Mouse (Mus musculus): Measurements from ENCODE around the gene Rps27rt. TPM values are rescaled to one million over a fixed set of nuclear protein-coding genes. Genes with fewer than 3 reads are reported as not detected.
A peak's percentile ranks its signal among the peaks of the same experiment; 100 is the strongest.
"Not testable (repeated sequence)": the region's sequence is repeated elsewhere in the genome, so short reads cannot be mapped to it uniquely, and the experiment has no call there.

Rps27rt gene
- polyA plus RNA-seq (2014; fragmentation: Nextera tagmentation; extraction: Ambion mirVana), result 252 and 297 TPM in 2 replicates

GRCm38 (mm10) chr9:114982689-114983360 is at the start of gene Rps27rt:
Gene Rps27rt, minus strand, starts transcription at chr9:114982739.
- Histone ChIP-seq H3K9me3 (replicated peaks; ENCODE audit: control insufficient read depth, low read length) (no peaks in the 10 kb centered on the region), H3K9ac (ENCODE audit: low read depth, low read length) (no peak within 1 kb of the TSS), H3K27me3 (ENCODE audit: control insufficient read depth, insufficient read depth, low read length) (peaks cover 7% of the 10 kb centered on the region; the same call in 1 of the 2 replicates), H3K4me3 (ENCODE audit: low read depth, low read length) (no peak within 1 kb of the TSS), H3K27ac (ENCODE audit: low read depth, low read length) (no peak within 1 kb of the TSS), H3K36me3 (ENCODE audit: control insufficient read depth, insufficient read depth, low read length) (no peaks in the 10 kb centered on the region), H3K4me2 (no peak within 1 kb of the TSS), H3K4me1 (ENCODE audit: control insufficient read depth, insufficient read depth, low read length) (peaks cover 5% of the 10 kb centered on the region; the same call in 1 of the 2 replicates)
- no peak for ATAC-seq (replicated peaks; ENCODE audit: insufficient number of reproducible peaks, low FRiP score, low TSS enrichment)
- WGBS (ENCODE audit: insufficient replicate concordance), result 88% methylated on average over 16 of the region's 16 CpGs

- H3K4me3 ChIP-seq (ENCODE audit: low read depth, low read length); H3K27ac ChIP-seq (ENCODE audit: low read depth, low read length); H3K9ac ChIP-seq (ENCODE audit: low read depth, low read length); H3K27me3 ChIP-seq (ENCODE audit: control insufficient read depth, insufficient read depth, low read length); ATAC-seq (replicated peaks; ENCODE audit: insufficient number of reproducible peaks, low FRiP score, low TSS enrichment); H3K36me3 ChIP-seq (ENCODE audit: control insufficient read depth, insufficient read depth, low read length); H3K4me2 ChIP-seq; H3K9me3 ChIP-seq (replicated peaks; ENCODE audit: control insufficient read depth, low read length); H3K4me1 ChIP-seq (ENCODE audit: control insufficient read depth, insufficient read depth, low read length): not testable (repeated sequence)
- WGBS (ENCODE audit: insufficient replicate concordance), result 83% methylated on average over 1 of the region's 1 CpGs
Observed at GRCm38 (mm10) chr9:115031046-115031445, 48.5 kb upstream of the Rps27rt start.

- Histone ChIP-seq H3K9ac (ENCODE audit: low read depth, low read length) (no peak overlapping the region), H3K4me3 (ENCODE audit: low read depth, low read length) (no peak overlapping the region), H3K9me3 (replicated peaks; ENCODE audit: control insufficient read depth, low read length) (no peaks in the 10 kb centered on the region), H3K4me2 (no peak overlapping the region), H3K36me3 (ENCODE audit: control insufficient read depth, insufficient read depth, low read length) (no peaks in the 10 kb centered on the region), H3K27ac (ENCODE audit: low read depth, low read length) (no peak overlapping the region), H3K4me1 (ENCODE audit: control insufficient read depth, insufficient read depth, low read length) (0 out of 2 replicates have a peak, but pooled peaks cover 5% of the 10 kb centered on the region), H3K27me3 (ENCODE audit: control insufficient read depth, insufficient read depth, low read length) (no peaks in the 10 kb centered on the region)
- ATAC-seq (replicated peaks; ENCODE audit: insufficient number of reproducible peaks, low FRiP score, low TSS enrichment), result no peak
- 78% methylated on average over 4 of the region's 4 CpGs for WGBS (ENCODE audit: insufficient replicate concordance)
Observed at GRCm38 (mm10) chr9:115030581-115030980, 48.0 kb upstream of the Rps27rt start.

GRCm38 (mm10) chr9:115029307-115029706 is 46.8 kb upstream of the Rps27rt start:
- Histone ChIP-seq H3K27me3 (ENCODE audit: control insufficient read depth, insufficient read depth, low read length) (no peaks in the 10 kb centered on the region), H3K4me3 (ENCODE audit: low read depth, low read length) (no peak overlapping the region), H3K4me2 (no peak overlapping the region), H3K9ac (ENCODE audit: low read depth, low read length) (no peak overlapping the region), H3K9me3 (replicated peaks; ENCODE audit: control insufficient read depth, low read length) (no peaks in the 10 kb centered on the region), H3K27ac (ENCODE audit: low read depth, low read length) (no peak overlapping the region), H3K36me3 (ENCODE audit: control insufficient read depth, insufficient read depth, low read length) (no peaks in the 10 kb centered on the region), H3K4me1 (ENCODE audit: control insufficient read depth, insufficient read depth, low read length) (peaks cover 5% of the 10 kb centered on the region; the same call in 1 of the 2 replicates)
- ATAC-seq (replicated peaks; ENCODE audit: insufficient number of reproducible peaks, low FRiP score, low TSS enrichment), result no peak
- 13% methylated on average over 3 of the region's 3 CpGs for WGBS (ENCODE audit: insufficient replicate concordance)

- H3K9me3 ChIP-seq (replicated peaks; ENCODE audit: control insufficient read depth, low read length), result no peaks in the 10 kb centered on the region
- no peaks in the 10 kb centered on the region for H3K36me3 ChIP-seq (ENCODE audit: control insufficient read depth, insufficient read depth, low read length)
- no peaks in the 10 kb centered on the region for H3K27me3 ChIP-seq (ENCODE audit: control insufficient read depth, insufficient read depth, low read length)
- no peak overlapping the region for H3K9ac ChIP-seq (ENCODE audit: low read depth, low read length)
- ATAC-seq (replicated peaks; ENCODE audit: insufficient number of reproducible peaks, low FRiP score, low TSS enrichment), result no peak
- WGBS (ENCODE audit: insufficient replicate concordance), result 56% methylated on average over 10 of the region's 10 CpGs
- no peak overlapping the region for H3K4me3 ChIP-seq (ENCODE audit: low read depth, low read length)
- peaks cover 7% of the 10 kb centered on the region for H3K4me1 ChIP-seq (ENCODE audit: control insufficient read depth, insufficient read depth, low read length)
- peak overlapping the region; percentile 20 for H3K4me2 ChIP-seq
- peak overlapping the region; percentile 0 for H3K27ac ChIP-seq (ENCODE audit: low read depth, low read length)
Observed at GRCm38 (mm10) chr9:115023708-115024383, 41.3 kb upstream of the Rps27rt start.

GRCm38 (mm10) chr9:115023137-115023536 is 40.6 kb upstream of the Rps27rt start:
- Histone ChIP-seq H3K9me3 (replicated peaks; ENCODE audit: control insufficient read depth, low read length) (no peaks in the 10 kb centered on the region), H3K4me2 (no peak overlapping the region), H3K4me1 (ENCODE audit: control insufficient read depth, insufficient read depth, low read length) (peaks cover 7% of the 10 kb centered on the region), H3K9ac (ENCODE audit: low read depth, low read length) (no peak overlapping the region), H3K36me3 (ENCODE audit: control insufficient read depth, insufficient read depth, low read length) (no peaks in the 10 kb centered on the region), H3K27me3 (ENCODE audit: control insufficient read depth, insufficient read depth, low read length) (no peaks in the 10 kb centered on the region), H3K4me3 (ENCODE audit: low read depth, low read length) (no peak overlapping the region), H3K27ac (ENCODE audit: low read depth, low read length) (peak overlapping the region; percentile 0; the same call in 1 of the 2 replicates)
- 75% methylated on average over 3 of the region's 3 CpGs for WGBS (ENCODE audit: insufficient replicate concordance)
- no peak for ATAC-seq (replicated peaks; ENCODE audit: insufficient number of reproducible peaks, low FRiP score, low TSS enrichment)

GRCm38 (mm10) chr9:115021419-115021818 is 38.9 kb upstream of the Rps27rt start:
- no peaks in the 10 kb centered on the region for H3K36me3 ChIP-seq (ENCODE audit: control insufficient read depth, insufficient read depth, low read length)
- H3K27me3 ChIP-seq (ENCODE audit: control insufficient read depth, insufficient read depth, low read length), result no peaks in the 10 kb centered on the region
- no peak overlapping the region for H3K27ac ChIP-seq (ENCODE audit: low read depth, low read length)
- no peak overlapping the region for H3K9ac ChIP-seq (ENCODE audit: low read depth, low read length)
- H3K4me3 ChIP-seq (ENCODE audit: low read depth, low read length), result no peak overlapping the region
- no peaks in the 10 kb centered on the region for H3K9me3 ChIP-seq (replicated peaks; ENCODE audit: control insufficient read depth, low read length)
- no peak overlapping the region for H3K4me2 ChIP-seq
- ATAC-seq (replicated peaks; ENCODE audit: insufficient number of reproducible peaks, low FRiP score, low TSS enrichment), result no peak
- H3K4me1 ChIP-seq (ENCODE audit: control insufficient read depth, insufficient read depth, low read length), result peaks cover 7% of the 10 kb centered on the region
- 79% methylated on average over 2 of the region's 2 CpGs for WGBS (ENCODE audit: insufficient replicate concordance)

- no peaks in the 10 kb centered on the region; the same call in 1 of the 2 replicates for H3K36me3 ChIP-seq (ENCODE audit: control insufficient read depth, insufficient read depth, low read length)
- H3K4me2 ChIP-seq, result no peak overlapping the region
- H3K4me1 ChIP-seq (ENCODE audit: control insufficient read depth, insufficient read depth, low read length), result peaks cover 7% of the 10 kb centered on the region
- no peaks in the 10 kb centered on the region for H3K27me3 ChIP-seq (ENCODE audit: control insufficient read depth, insufficient read depth, low read length)
- no peak for ATAC-seq (replicated peaks; ENCODE audit: insufficient number of reproducible peaks, low FRiP score, low TSS enrichment)
- WGBS (ENCODE audit: insufficient replicate concordance), result 90% methylated on average over 7 of the region's 7 CpGs
- peaks cover 5% of the 10 kb centered on the region for H3K9me3 ChIP-seq (replicated peaks; ENCODE audit: control insufficient read depth, low read length)
- no peak overlapping the region for H3K9ac ChIP-seq (ENCODE audit: low read depth, low read length)
- H3K27ac ChIP-seq (ENCODE audit: low read depth, low read length), result no peak overlapping the region
- no peak overlapping the region for H3K4me3 ChIP-seq (ENCODE audit: low read depth, low read length)
Observed at GRCm38 (mm10) chr9:115020141-115020540, 37.6 kb upstream of the Rps27rt start.

All from heart, embryonic 11.5 days (tissue).